Mouse (Mus musculus) stomach, embryonic 15.5 days (tissue): ENCODE data around the gene Bank1. TPM values are rescaled to one million over a fixed set of nuclear protein-coding genes. Genes with fewer than 3 reads are reported as not detected.

Experiments used
- ATAC-seq: fragments of 200-750 bp; cut with Nextera tagmentation; 2 replicates; pipeline ENCODE4 v1.8.0; 2017; ENCODE audit warnings: low read depth, moderate number of reproducible peaks, moderate TSS enrichment; ENCODE audit not compliant: insufficient read depth, low FRiP score
- H3K27ac ChIP-seq: fragments of 300-500 bp; sonication (generic); 2 replicates; pipeline ENCODE4 v1.5.1; 2015; ENCODE audit warnings: mild to moderate bottlenecking, inconsistent platforms
- H3K27me3 ChIP-seq: fragments of 300-500 bp; sonication (generic); replicated peaks from 2 replicates; pipeline ENCODE4 v1.6.1; 2015; ENCODE audit warnings: inconsistent platforms
- H3K36me3 ChIP-seq: fragments of 300-500 bp; sonication (generic); 2 replicates; pipeline ENCODE4 v1.6.1; 2015; ENCODE audit warnings: inconsistent platforms
- H3K4me1 ChIP-seq: fragments of 300-500 bp; sonication (generic); 2 replicates; pipeline ENCODE4 v1.6.1; 2015; ENCODE audit warnings: inconsistent platforms
- H3K4me2 ChIP-seq: fragments of 300-500 bp; sonication (generic); 2 replicates; pipeline ENCODE4 v1.6.1; 2015; ENCODE audit warnings: mild to moderate bottlenecking, inconsistent platforms
- H3K4me3 ChIP-seq: fragments of 300-500 bp; sonication (generic); replicated peaks from 2 replicates; pipeline ENCODE4 v1.5.1; 2015; ENCODE audit warnings: inconsistent platforms
- H3K9ac ChIP-seq: fragments of 300-500 bp; sonication (generic); 2 replicates; pipeline ENCODE4 v1.6.1; 2015; ENCODE audit warnings: inconsistent platforms
- H3K9me3 ChIP-seq: fragments of 300-500 bp; sonication (generic); 2 replicates; pipeline ENCODE4 v1.6.1; 2016; ENCODE audit warnings: inconsistent platforms
- WGBS: fragments of 180-500 bp; shearing (Covaris S2); methylation state at CpG from one replicate; pipeline ENCODE4 v1.1.7; 2015; 5-methylcytosine and 5-hydroxymethylcytosine counted together
- polyA plus RNA-seq: library from polyadenylated mRNA; unstranded; fragments of >200 nt; fragmentation: Nextera tagmentation; extraction: Ambion mirVana; gene quantifications from 2 replicates; pipeline ENCODE4 v1.2.1, GENCODE M21; 2015

Bank1 gene
- polyA plus RNA-seq, 1 experiment from 2014 or later = 1.7 TPM

DNA sequence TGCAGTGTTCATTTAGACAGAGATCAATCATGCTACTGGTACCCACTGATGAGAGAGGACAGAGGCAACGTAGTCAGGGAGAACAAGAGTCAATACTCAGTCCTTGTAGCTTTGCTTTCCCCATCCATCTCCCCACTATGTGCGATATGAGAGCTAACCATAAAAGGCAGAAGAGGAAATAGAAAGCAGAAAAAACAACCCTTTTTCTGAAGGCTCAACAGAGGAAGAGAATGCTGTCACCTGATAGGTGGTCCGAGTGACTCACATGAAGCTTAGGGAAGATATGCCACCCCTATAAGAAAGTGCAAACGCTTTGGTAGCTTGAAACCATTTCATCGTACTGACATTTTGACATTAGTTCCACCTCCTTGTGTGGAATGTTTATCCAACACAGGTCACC is 239.4 kb downstream of the Bank1 start:
- 58% methylated on average over 5 of the region's 5 CpGs for WGBS
- Histone ChIP-seq H3K9ac (no peak overlapping the region), H3K4me3 (no peak overlapping the region), H3K9me3 (no peaks in the 10 kb centered on the region), H3K27me3 (no peaks in the 10 kb centered on the region), H3K4me1 (no peaks in the 10 kb centered on the region), H3K4me2 (no peak overlapping the region), H3K36me3 (no peaks in the 10 kb centered on the region), H3K27ac (no peak overlapping the region)
- no peak for ATAC-seq

DNA sequence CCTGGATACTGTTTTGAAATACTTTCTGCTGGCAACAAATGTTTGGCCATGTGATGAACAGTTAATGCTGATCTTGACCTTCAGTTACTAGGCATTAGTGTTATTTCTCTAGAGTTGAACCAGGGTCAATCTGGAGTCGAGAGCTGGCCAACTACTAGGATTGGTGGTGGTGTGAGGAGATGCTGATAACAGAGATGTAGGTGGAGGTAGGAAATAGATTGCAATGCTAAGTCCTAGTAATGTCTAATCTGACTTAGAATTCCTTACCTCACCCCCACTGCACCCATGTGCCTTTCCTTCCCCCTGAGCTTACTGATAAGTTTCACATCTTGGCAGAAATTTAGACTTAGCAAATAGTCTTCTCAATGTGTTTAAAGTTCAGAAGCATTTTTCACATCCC is 240.8 kb downstream of the Bank1 start:
- Histone ChIP-seq H3K9me3 (no peaks in the 10 kb centered on the region), H3K4me1 (no peaks in the 10 kb centered on the region), H3K4me3 (no peak overlapping the region), H3K36me3 (no peaks in the 10 kb centered on the region), H3K27me3 (no peaks in the 10 kb centered on the region), H3K4me2 (no peak overlapping the region), H3K9ac (no peak overlapping the region), H3K27ac (no peak overlapping the region)
- 44% methylated on average over 1 of the region's 1 CpGs for WGBS
- no peak for ATAC-seq

DNA sequence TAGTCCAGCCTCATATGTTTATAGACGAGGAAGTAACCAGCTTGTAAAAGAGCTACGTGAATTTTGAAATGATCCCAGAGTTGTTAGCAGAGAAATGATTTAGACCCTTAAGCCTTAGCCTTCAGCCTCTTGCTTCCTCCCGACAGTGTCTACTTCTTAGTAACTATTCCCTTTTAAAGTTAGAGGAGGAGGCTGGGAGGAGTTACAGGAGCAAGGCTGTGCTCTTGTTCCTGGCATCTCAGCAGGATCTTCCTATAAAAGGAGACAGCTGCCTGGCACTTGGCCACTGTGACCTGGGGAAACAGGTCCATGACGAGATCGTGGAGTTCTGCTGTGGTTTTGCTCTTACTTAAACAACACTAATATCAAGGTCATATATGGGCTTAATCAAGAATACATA is 241.8 kb downstream of the Bank1 start:
- Histone ChIP-seq H3K27ac (no peak overlapping the region; the same call in 1 of the 2 replicates), H3K4me3 (no peak overlapping the region), H3K36me3 (no peaks in the 10 kb centered on the region), H3K9ac (no peak overlapping the region), H3K4me1 (no peaks in the 10 kb centered on the region), H3K9me3 (no peaks in the 10 kb centered on the region), H3K4me2 (no peak overlapping the region), H3K27me3 (no peaks in the 10 kb centered on the region)
- WGBS = 42% methylated on average over 5 of the region's 5 CpGs
- no peak for ATAC-seq

DNA sequence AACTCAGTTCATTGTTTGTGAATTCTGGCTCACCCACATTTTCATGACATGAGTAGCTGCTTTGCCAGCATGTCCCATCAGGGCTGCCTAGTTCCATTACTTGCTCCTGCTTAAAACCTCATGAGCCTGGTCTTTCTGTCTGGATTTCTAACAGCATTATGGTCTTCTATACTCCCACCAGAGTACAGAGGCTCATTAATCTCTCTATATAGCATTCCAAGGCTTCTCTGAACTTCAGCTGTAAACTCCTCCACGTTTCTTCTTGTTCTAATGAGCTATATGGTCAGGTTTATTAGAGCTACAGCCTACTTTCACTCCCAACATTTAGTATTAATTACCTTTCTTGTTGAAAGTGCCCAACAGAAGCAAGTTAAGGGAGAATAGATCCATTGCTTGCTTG is 244.6 kb downstream of the Bank1 start:
- H3K27ac ChIP-seq = no peak overlapping the region
- no peaks in the 10 kb centered on the region for H3K36me3 ChIP-seq
- no peak for ATAC-seq

DNA sequence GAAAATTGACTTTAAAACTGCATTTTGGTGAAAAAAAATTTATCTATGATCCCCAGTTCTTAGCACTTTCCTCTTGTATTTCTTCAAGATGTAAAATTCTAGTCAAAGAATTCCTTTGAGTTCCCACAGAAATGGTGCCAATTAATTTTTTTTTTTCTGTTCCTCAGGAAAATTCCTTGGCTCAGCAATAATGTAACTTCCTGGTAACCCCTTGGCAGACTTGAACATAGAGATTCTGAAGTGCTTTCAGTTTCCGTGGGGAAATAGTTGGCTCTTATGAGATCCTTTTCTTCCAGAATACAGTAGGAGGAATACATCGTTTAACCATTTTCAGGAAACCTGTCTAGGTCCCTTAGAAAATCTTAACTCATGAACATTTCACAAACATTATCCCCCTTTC is 247.3 kb downstream of the Bank1 start:
- Histone ChIP-seq H3K9me3 (no peaks in the 10 kb centered on the region), H3K4me2 (no peak overlapping the region), H3K27me3 (no peaks in the 10 kb centered on the region), H3K4me1 (no peaks in the 10 kb centered on the region), H3K9ac (no peak overlapping the region), H3K4me3 (no peak overlapping the region), H3K27ac (no peak overlapping the region), H3K36me3 (no peaks in the 10 kb centered on the region)
- no peak for ATAC-seq
- WGBS = 56% methylated on average over 2 of the region's 2 CpGs

More for the DNA sequence above, 244.6 kb downstream of the Bank1 start:
- no peaks in the 10 kb centered on the region for H3K27me3 ChIP-seq
- 48% methylated on average over 1 of the region's 1 CpGs for WGBS
- H3K4me2 ChIP-seq = no peak overlapping the region
- no peaks in the 10 kb centered on the region for H3K9me3 ChIP-seq
- H3K4me1 ChIP-seq = no peaks in the 10 kb centered on the region
- no peak overlapping the region for H3K4me3 ChIP-seq
- H3K9ac ChIP-seq = no peak overlapping the region

DNA sequence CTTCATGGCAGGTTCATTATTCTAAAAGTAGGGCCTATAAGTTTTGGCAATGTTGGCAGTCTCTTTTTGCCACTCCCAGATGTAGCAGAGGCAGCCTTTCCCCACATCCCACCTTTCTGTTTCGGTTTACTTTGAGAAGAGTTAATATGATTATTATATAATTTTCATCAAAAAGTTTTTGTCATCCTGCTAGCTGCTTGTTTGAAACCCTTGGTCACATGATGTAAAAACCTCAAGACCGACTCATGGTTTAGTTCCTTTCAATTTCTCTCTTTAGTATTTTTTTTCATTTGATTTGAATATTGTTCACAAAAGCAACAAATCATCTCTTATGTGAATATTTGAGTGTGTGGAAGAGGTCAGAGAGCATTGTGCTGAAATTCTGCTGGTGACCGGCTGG is 255.5 kb downstream of the Bank1 start:
- Histone ChIP-seq H3K9ac (no peak overlapping the region), H3K27ac (no peak overlapping the region), H3K4me1 (no peaks in the 10 kb centered on the region), H3K27me3 (no peaks in the 10 kb centered on the region), H3K9me3 (no peaks in the 10 kb centered on the region), H3K36me3 (no peaks in the 10 kb centered on the region), H3K4me3 (no peak overlapping the region), H3K4me2 (no peak overlapping the region)
- ATAC-seq = no peak
- WGBS = 74% methylated on average over 3 of the region's 3 CpGs

DNA sequence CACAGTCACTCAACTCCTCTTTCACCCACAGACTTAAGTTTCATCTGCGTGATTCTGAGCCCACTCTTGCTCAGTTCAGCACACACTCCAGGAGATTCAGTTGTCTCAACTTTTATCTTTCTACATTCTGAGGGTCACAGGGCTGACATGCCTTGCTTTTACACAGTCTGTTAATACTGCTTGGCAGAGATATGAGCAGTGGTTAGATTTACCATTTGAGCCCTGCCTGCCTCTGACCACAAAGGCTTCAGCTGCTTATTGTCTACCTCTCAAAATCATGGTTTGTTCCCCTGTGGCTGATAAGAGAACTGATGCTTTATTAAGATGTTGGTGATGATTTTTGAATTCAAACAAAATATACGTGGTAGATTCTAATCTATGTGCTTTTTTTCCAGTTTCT is 264.0 kb downstream of the Bank1 start:
- H3K27ac ChIP-seq = no peak overlapping the region
- no peaks in the 10 kb centered on the region for H3K4me1 ChIP-seq
- H3K36me3 ChIP-seq = no peaks in the 10 kb centered on the region
- H3K9me3 ChIP-seq = no peaks in the 10 kb centered on the region
- no peak for ATAC-seq
- WGBS = 79% methylated on average over 2 of the region's 2 CpGs
- no peak overlapping the region for H3K4me2 ChIP-seq
- H3K9ac ChIP-seq = no peak overlapping the region
- no peak overlapping the region for H3K4me3 ChIP-seq
- H3K27me3 ChIP-seq = no peaks in the 10 kb centered on the region

DNA sequence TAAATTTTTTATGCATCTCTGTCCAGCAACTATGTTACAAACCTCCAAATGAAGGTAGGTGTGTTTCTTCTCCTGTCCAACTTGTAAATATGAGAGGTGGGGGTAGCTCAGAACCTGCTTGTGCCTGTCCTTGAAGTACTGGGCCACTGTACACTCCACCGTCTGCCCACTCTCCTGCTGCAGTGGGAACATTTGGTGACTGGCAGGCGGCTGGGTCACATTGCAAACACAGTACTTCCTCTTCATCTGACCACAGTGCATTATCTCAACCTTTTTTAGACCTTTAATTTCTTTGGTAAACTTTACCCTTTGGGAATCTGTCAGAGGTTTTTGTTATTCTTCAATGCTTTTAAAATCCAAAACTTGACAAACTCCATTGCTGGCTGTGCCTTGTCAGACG is 275.2 kb downstream of the Bank1 start:
- H3K9me3 ChIP-seq = no peaks in the 10 kb centered on the region
- no peaks in the 10 kb centered on the region for H3K4me1 ChIP-seq
- H3K4me2 ChIP-seq = no peak overlapping the region
- no peak overlapping the region for H3K9ac ChIP-seq
- no peak overlapping the region for H3K27ac ChIP-seq
- no peaks in the 10 kb centered on the region for H3K36me3 ChIP-seq
- no peaks in the 10 kb centered on the region for H3K27me3 ChIP-seq
- no peak for ATAC-seq
- no peak overlapping the region for H3K4me3 ChIP-seq
- 71% methylated on average over 3 of the region's 3 CpGs for WGBS

DNA sequence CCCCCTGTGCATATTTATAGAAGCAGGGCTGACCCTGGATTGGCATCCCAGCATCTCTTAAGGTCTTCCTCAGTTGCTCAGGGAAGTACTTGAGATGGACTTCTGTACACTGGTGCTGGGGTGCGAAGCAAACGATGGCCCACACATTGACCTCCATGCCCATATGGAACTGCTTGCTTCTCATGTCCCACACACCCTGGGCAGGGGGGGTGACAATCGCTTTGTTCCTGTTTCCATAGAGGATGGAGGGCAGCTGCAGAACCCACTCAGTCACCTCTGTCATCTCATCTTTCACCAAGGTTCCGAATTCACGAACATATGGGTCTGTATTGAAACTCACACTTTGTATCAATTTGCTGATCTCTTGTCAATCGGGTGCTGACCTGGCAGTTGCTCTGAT is 275.7 kb downstream of the Bank1 start:
- Histone ChIP-seq H3K27me3 (no peaks in the 10 kb centered on the region), H3K4me3 (no peak overlapping the region), H3K4me1 (no peaks in the 10 kb centered on the region), H3K4me2 (no peak overlapping the region), H3K27ac (no peak overlapping the region), H3K9ac (no peak overlapping the region), H3K9me3 (no peaks in the 10 kb centered on the region), H3K36me3 (no peaks in the 10 kb centered on the region)
- no peak for ATAC-seq
- WGBS = 87% methylated on average over 6 of the region's 6 CpGs

DNA sequence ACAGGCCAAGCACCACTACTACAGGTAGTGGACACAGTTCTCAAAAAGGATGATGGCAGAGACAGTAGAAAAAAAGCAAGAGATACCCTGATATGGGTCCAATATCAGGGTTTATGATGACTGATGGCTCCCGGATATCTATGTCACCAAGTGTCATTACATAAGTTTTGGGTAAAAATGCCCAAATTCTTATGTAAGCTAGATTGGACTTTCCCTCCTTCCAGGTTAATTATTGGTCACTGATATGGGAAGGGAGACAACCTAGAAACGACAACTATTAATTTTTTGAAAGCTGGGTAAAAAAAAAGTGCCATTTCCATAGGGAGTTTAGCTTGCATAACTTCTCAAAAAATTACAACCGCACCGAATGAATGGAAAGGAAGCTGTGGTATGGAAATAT is 277.8 kb downstream of the Bank1 start:
- no peak for ATAC-seq
- Histone ChIP-seq H3K36me3 (no peaks in the 10 kb centered on the region), H3K27me3 (no peaks in the 10 kb centered on the region), H3K4me3 (no peak overlapping the region), H3K4me1 (no peaks in the 10 kb centered on the region), H3K9me3 (no peaks in the 10 kb centered on the region), H3K27ac (no peak overlapping the region), H3K9ac (no peak overlapping the region), H3K4me2 (no peak overlapping the region)
- 61% methylated on average over 4 of the region's 4 CpGs for WGBS

DNA sequence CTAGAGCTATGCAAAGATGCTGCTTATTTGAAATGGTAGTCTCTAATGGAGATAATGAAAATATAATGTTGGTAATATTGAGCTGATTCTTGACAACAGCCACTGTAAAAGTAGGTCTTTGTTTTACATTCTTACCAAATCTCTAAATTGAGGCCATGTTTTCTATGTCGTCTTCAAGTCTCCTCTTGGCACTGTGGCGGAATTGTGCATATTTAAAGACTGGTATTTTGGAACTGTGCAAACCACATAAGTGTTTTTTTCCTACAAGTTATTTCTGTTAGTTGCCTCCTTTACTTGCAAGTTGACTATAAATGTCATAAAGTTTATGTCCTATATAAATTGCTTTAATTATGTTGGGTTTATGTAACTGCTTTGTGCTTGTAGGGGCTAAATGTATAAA is 280.5 kb downstream of the Bank1 start:
- Histone ChIP-seq H3K9ac (no peak overlapping the region), H3K4me2 (no peak overlapping the region), H3K4me3 (no peak overlapping the region), H3K4me1 (no peaks in the 10 kb centered on the region), H3K27me3 (no peaks in the 10 kb centered on the region), H3K9me3 (no peaks in the 10 kb centered on the region), H3K36me3 (no peaks in the 10 kb centered on the region), H3K27ac (no peak overlapping the region)
- 75% methylated on average over 2 of the region's 2 CpGs for WGBS
- ATAC-seq = no peak

DNA sequence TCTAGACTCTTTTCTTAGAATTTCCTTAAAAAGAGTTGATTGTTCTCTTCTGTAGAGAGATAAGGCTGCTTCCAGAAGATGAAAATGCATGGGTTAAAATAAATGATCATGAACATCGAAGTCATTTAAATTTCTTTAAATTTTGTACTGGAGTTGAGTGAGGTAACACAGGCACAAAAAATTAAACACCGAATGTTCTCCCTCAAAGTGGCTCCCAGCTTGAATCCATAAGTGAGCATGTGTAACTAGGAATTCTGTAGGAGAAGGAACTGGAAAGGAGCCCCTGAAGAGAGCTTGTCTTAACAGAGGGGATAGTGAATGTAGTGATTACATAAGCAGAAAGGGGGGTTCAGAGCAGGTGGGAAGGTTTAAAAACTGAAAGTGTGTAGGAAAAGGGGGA is 285.8 kb downstream of the Bank1 start:
- Histone ChIP-seq H3K4me1 (no peaks in the 10 kb centered on the region), H3K4me2 (no peak overlapping the region), H3K27me3 (no peaks in the 10 kb centered on the region), H3K9ac (no peak overlapping the region), H3K9me3 (no peaks in the 10 kb centered on the region), H3K4me3 (no peak overlapping the region), H3K36me3 (no peaks in the 10 kb centered on the region), H3K27ac (no peak overlapping the region)
- ATAC-seq = no peak
- 78% methylated on average over 2 of the region's 2 CpGs for WGBS

DNA sequence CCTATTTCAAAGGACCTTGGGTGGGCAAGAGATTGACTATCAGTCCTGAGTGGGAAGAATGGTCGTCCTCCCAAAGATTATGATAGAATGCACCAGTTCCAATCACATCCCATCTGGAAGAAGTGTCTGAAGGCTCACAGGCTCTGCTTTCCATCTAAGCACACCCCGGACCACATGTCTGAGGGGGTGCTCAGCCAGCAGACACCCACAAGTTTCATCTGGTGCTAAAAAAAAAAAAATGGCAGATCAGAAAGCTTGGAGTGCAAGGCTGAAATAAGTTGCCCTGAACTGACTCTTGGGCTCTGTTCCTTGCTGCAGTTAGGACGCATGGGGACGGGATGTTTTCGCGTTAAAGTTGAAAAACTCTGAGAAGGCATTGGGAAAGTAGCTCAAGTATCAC is 286.4 kb downstream of the Bank1 start:
- Histone ChIP-seq H3K4me2 (no peak overlapping the region), H3K4me1 (no peaks in the 10 kb centered on the region), H3K27ac (no peak overlapping the region), H3K9me3 (no peaks in the 10 kb centered on the region), H3K4me3 (no peak overlapping the region), H3K36me3 (no peaks in the 10 kb centered on the region), H3K27me3 (no peaks in the 10 kb centered on the region), H3K9ac (no peak overlapping the region)
- ATAC-seq = no peak
- 87% methylated on average over 6 of the region's 6 CpGs for WGBS
